Mouse (Mus musculus) c-Kit-negative CD71-positive TER-119-positive erythroid progenitor cells, embryonic 14.5 days (primary cell): ENCODE measurements around the gene Gpr137.
"Not testable (repeated sequence)": the region's sequence is repeated elsewhere in the genome, so short reads cannot be mapped to it uniquely, and the experiment has no call there.

Experiments used
- DNase-seq: peaks from one replicate; pipeline ENCODE4 v3.0.0-alpha.2; 2013; ENCODE audit warnings: low read depth, low spot score

Gene Gpr137

GRCm38 (mm10) chr19:6921647-6922567 is 20.4 kb downstream of the Gpr137 start, which contains the start of gene Esrra:
Gene Esrra (minus strand): TSS chr19:6921813.
- peak; percentile 99 for DNase-seq

- no peak for DNase-seq
Measured at GRCm38 (mm10) chr19:6920741-6921636, 21.3 kb downstream of the Gpr137 start.

DNA sequence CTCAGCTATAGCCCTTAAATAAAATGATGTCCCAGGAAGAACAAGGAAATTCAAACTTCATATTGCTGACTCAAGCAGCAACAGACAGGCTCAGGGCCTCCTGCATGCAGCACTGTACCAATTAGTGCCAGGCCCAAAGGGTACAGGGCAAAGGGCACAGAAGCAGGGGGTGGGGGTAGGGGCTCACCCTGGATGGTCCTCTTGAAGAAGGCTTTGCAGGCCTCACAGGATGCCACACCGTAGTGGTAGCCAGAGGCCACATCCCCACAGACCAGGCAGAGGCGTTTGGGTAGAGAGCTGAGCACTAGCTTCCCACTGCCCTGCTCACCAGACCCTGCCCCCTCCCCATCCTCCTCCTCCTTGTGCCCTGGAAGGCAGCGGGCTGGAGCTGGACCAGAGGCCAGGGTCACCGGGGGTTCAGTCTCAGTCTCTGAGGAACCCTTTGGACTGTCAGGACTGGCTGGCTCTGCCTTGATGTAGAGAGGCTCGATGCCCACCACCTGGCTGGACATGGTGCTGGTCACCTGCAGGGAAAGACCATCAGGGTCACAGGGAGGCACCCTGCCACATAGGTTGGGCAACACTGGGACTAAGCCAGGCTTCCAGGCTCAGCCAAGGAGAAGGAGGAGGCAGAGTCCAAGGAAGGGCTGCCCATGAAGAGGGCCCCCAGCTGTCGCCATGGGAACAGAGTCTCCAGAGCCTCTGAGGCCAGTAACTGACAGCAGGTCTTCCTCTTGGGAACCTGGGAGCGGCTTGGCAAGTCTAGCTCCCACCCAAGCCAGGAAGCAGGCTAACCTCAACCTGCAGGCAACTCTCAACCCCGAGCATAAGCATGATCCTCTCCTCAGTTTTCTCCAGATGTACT is 22.2 kb downstream of the Gpr137 start:
- DNase-seq = no peak

GRCm38 (mm10) chr19:6919431-6919830 is 22.8 kb downstream of the Gpr137 start:
- no peak for DNase-seq

- no peak for DNase-seq
Measured at GRCm38 (mm10) chr19:6918321-6918720, 24.0 kb downstream of the Gpr137 start.

GRCm38 (mm10) chr19:6916496-6916895 is 25.8 kb downstream of the Gpr137 start:
- no peak for DNase-seq

- DNase-seq = no peak
Measured at GRCm38 (mm10) chr19:6915276-6915675, 27.0 kb downstream of the Gpr137 start.

- no peak for DNase-seq
Measured at GRCm38 (mm10) chr19:6914540-6914939, 27.7 kb downstream of the Gpr137 start.

- no peak for DNase-seq
Measured at GRCm38 (mm10) chr19:6913991-6914390, 28.3 kb downstream of the Gpr137 start.

GRCm38 (mm10) chr19:6913036-6913435 is 29.2 kb downstream of the Gpr137 start:
- DNase-seq = no peak

GRCm38 (mm10) chr19:6912205-6912970 is 29.9 kb downstream of the Gpr137 start:
- no peak for DNase-seq

- no peak for DNase-seq
Measured at GRCm38 (mm10) chr19:6911101-6912074, 30.9 kb downstream of the Gpr137 start.

DNA sequence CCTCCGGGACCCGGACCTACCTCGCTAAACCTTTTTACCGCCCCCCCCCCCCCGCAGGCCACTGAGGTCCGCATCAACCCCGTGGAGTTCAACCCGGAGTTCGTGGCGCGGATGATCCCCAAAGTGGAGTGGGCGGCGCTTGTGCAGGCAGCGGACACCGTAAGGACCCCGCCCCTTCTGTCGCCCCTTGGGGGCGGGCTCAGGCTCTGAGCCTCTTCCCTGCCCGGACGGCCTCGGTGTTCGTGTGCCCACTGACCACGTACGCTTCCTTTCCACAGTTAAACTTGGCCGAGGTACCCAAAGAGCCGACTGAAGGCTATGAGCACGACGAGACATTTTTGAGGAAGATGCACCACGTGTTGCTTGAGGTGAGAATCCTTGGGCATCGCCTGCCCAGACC is 32.0 kb downstream of the Gpr137 start:
- DNase-seq = not testable (repeated sequence)

GRCm38 (mm10) chr19:6909507-6910289 is 32.6 kb downstream of the Gpr137 start, which contains the start of the genes Trmt112 and Prdx5:
Gene Trmt112 (plus strand): TSS chr19:6909698.
Gene Prdx5 (minus strand): TSS chr19:6910106.
- DNase-seq = peak; percentile 56

GRCm38 (mm10) chr19:6909021-6909420 is 33.3 kb downstream of the Gpr137 start:
- DNase-seq = no peak

GRCm38 (mm10) chr19:6907811-6908540 is 34.3 kb downstream of the Gpr137 start:
- no peak for DNase-seq

GRCm38 (mm10) chr19:6907094-6907493 is 35.2 kb downstream of the Gpr137 start:
- DNase-seq = no peak

DNA sequence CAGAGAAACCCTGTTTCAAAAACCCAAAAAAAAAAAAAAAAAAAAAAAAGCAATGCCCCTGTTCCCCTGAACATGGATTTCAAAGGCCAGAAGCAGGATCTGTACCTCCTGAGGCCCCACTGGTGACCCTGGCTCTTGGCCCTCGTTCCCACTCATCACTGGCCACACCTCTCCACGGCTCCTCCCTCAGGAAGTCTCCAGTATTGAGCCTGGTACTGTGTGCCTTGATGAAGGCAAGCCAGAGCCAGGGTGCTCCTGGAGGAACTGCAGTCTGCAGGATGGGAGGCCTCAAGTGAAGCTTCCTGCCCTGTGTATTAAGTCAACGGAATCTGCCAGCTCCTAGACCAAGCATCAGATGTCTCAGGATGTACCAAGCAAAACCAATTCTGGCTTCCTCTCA is 36.1 kb downstream of the Gpr137 start:
- DNase-seq = no peak
